7 mouse cellular contexts compared by ENCODE assay signal in genomic region chr5:100373952-100374351, GRCm38 (mm10). TPM values are rescaled to one million over a fixed set of nuclear protein-coding genes. Genes with fewer than 3 reads are reported as not detected.
DNase-seq lines count a peak whose midpoint lies in the region; ATAC-seq and TF ChIP-seq lines count a peak whose summit lies in the region.

No protein-coding gene starts in this region.

- no peaks in the 10 kb centered on the region for H3K4me1 ChIP-seq in lung, embryonic 14.5 days (ENCODE audit: insufficient read depth)

- H3K36me3 ChIP-seq in lung, embryonic 14.5 days (ENCODE audit: insufficient read depth): peaks cover 93% of the 10 kb centered on the region

- no peak overlapping the region for H3K9ac ChIP-seq in lung, embryonic 14.5 days

- peak; percentile 60 for ATAC-seq in CD4-positive, CD25-positive, alpha-beta regulatory T cell, adult 4 months
- ATAC-seq in granulocyte monocyte progenitor cell, adult 5-6 weeks (replicated peaks; ENCODE audit: poor library complexity, severe bottlenecking): peak; percentile 75
- peak; percentile 62; the same call in 1 of the 2 replicates for ATAC-seq in lung, embryonic 14.5 days (ENCODE audit: insufficient read depth)

- no peak overlapping the region for H3K4me2 ChIP-seq in lung, embryonic 14.5 days

- DNase-seq in MN1 (ENCODE audit: low spot score): peak; percentile 74
- DNase-seq in cerebellum, adult 8-10 months: peak; percentile 28
- peak; percentile 52 to 54 for DNase-seq in kidney, postnatal 36 days
- peak; percentile 81 for DNase-seq in lung, embryonic 14.5 days
- peak; percentile 49 to 62 for DNase-seq in right cerebral cortex, adult 2 months (ENCODE audit: low spot score in 2 of 2)

- TF ChIP-seq CTCF in lung, embryonic 14.5 days (IDR thresholded peaks at IDR 0.05; ENCODE audit: low read depth): peak; percentile 76

- 45% methylated on average over 5 of the region's 5 CpGs for WGBS in lung, embryonic 14.5 days

- H3K27me3 ChIP-seq in lung, embryonic 14.5 days (ENCODE audit: insufficient read depth, low read length): no peaks in the 10 kb centered on the region

- H3K4me3 ChIP-seq in lung, embryonic 14.5 days (ENCODE audit: low read depth, low read length): no peak overlapping the region

- H3K27ac ChIP-seq in lung, embryonic 14.5 days (ENCODE audit: low read depth): no peak overlapping the region

- H3K9me3 ChIP-seq in lung, embryonic 14.5 days (ENCODE audit: low read depth, low read length): no peaks in the 10 kb centered on the region

RNA-seq across cellular contexts. Expression of gene Sec31a, which starts 42.1 kb away (rescaled TPM):
- 100 to 1,000 TPM in 1 of 2 experiments, 10 to 100 TPM in 1; 92.6 to 140 TPM for polyA plus RNA-seq in CD4-positive, CD25-positive, alpha-beta regulatory T cell, adult 4 months (2017; shearing (Covaris generic))
- 188 and 193 TPM in 2 replicates for total RNA-seq in granulocyte monocyte progenitor cell, adult 5-6 weeks (2014; fragmentation: Nextera tagmentation)
- total RNA-seq in granulocyte monocyte progenitor cell, adult 5-6 weeks (2017): 109 and 167 TPM in 2 replicates
- 169 and 170 TPM in 2 replicates for polyA plus RNA-seq in lung, embryonic 14.5 days (2014; fragmentation: Nextera tagmentation; extraction: Ambion mirVana)

Comparison
In these comparisons a context has a peak if more than half of its experiments do, and no peak if none do; other contexts are left out.
1. DNase-seq: peak in every context shown above with its lines; median percentile 81 in lung, embryonic 14.5 days; 74 in MN1; 56 in right cerebral cortex, adult 2 months; 53 in kidney, postnatal 36 days; 28 in cerebellum, adult 8-10 months.